10 mouse cellular contexts compared by ENCODE assay signal in genomic region chr3:34648105-34648832, GRCm38 (mm10). TPM values are rescaled to one million over a fixed set of nuclear protein-coding genes. Genes with fewer than 3 reads are reported as not detected.
A peak's percentile ranks its signal among the peaks of the same experiment; 100 is the strongest.
DNase-seq lines count a peak whose midpoint lies in the region; ATAC-seq and TF ChIP-seq lines count a peak whose summit lies in the region.
"Had no signal": no experiment of that assay in that cellular context is flagged by ENCODE, and none has a peak within 500 bp of the region (broad histone marks: within the 10 kb centered on the region; RNA-seq: fewer than 3 reads in every experiment).

No protein-coding gene starts in this region.

- H3K27me3 ChIP-seq in embryonic facial prominence, embryonic 11.5 days (ENCODE audit: control insufficient read depth, insufficient read depth, low read length) = peaks cover 45% of the 10 kb centered on the region
- H3K27me3 ChIP-seq in intestine, embryonic 14.5 days (replicated peaks; ENCODE audit: control insufficient read depth, insufficient read depth, low read length) = peaks cover 98% of the 10 kb centered on the region
- peaks cover 8% of the 10 kb centered on the region for H3K27me3 ChIP-seq in neural tube, embryonic 14.5 days (ENCODE audit: control insufficient read depth, insufficient read depth, low read length)

- WGBS in embryonic facial prominence, embryonic 11.5 days = 1% methylated on average over 19 of the region's 19 CpGs
- WGBS in intestine, embryonic 14.5 days = 3% methylated on average over 19 of the region's 19 CpGs
- 2% methylated on average over 19 of the region's 19 CpGs for WGBS in neural tube, embryonic 14.5 days

- peak overlapping the region; percentile 72; the same call in 1 of the 2 replicates for H3K27ac ChIP-seq in left cerebral cortex, adult 2 months
- peak overlapping the region; percentile 47; the same call in 1 of the 2 replicates for H3K27ac ChIP-seq in embryonic facial prominence, embryonic 11.5 days (replicated peaks; ENCODE audit: low read depth, low read length)
- H3K27ac ChIP-seq in intestine, embryonic 14.5 days (ENCODE audit: low read depth) = no peak overlapping the region
- H3K27ac ChIP-seq in neural tube, embryonic 14.5 days (ENCODE audit: low read depth, low read length) = peak overlapping the region; percentile 83
- H3K27ac ChIP-seq: limb, embryonic 15.5 days had no signal

- TF ChIP-seq CTCF in left cerebral cortex, adult 2 months (IDR thresholded peaks at IDR 0.05) = no peak

- H3K9ac ChIP-seq in embryonic facial prominence, embryonic 11.5 days (replicated peaks; ENCODE audit: low read length) = peak overlapping the region; percentile 44
- H3K9ac ChIP-seq in intestine, embryonic 14.5 days (ENCODE audit: low read length) = no peak overlapping the region
- H3K9ac ChIP-seq in neural tube, embryonic 14.5 days (replicated peaks; ENCODE audit: low read depth, low read length) = peak overlapping the region; percentile 46
- H3K9ac ChIP-seq: limb, embryonic 15.5 days had no signal

- H3K4me3 ChIP-seq in left cerebral cortex, adult 2 months = peak overlapping the region; percentile 43
- H3K4me3 ChIP-seq in embryonic facial prominence, embryonic 11.5 days (ENCODE audit: low read depth, low read length) = peak overlapping the region; percentile 30
- H3K4me3 ChIP-seq in intestine, embryonic 14.5 days (ENCODE audit: low read depth, low read length) = no peak overlapping the region
- H3K4me3 ChIP-seq in neural tube, embryonic 14.5 days (ENCODE audit: low read depth, low read length) = peak overlapping the region; percentile 44; the same call in 1 of the 2 replicates

- H3K4me2 ChIP-seq in embryonic facial prominence, embryonic 11.5 days (ENCODE audit: low read depth, low read length) = peak overlapping the region; percentile 80
- peak overlapping the region; percentile 30; the same call in 1 of the 2 replicates for H3K4me2 ChIP-seq in intestine, embryonic 14.5 days (ENCODE audit: low read length)
- peak overlapping the region; percentile 61 for H3K4me2 ChIP-seq in neural tube, embryonic 14.5 days (ENCODE audit: low read depth, low read length)

- H3K4me1 ChIP-seq in embryonic facial prominence, embryonic 11.5 days (ENCODE audit: control insufficient read depth, insufficient read depth, low read length) = peaks cover 3% of the 10 kb centered on the region
- 0 out of 2 replicates have a peak, but pooled peaks cover 7% of the 10 kb centered on the region for H3K4me1 ChIP-seq in intestine, embryonic 14.5 days (replicated peaks; ENCODE audit: control insufficient read depth, insufficient read depth, low read length)
- peaks cover 15% of the 10 kb centered on the region for H3K4me1 ChIP-seq in neural tube, embryonic 14.5 days (ENCODE audit: control insufficient read depth, insufficient read depth, low read length)

- DNase-seq in left cerebral cortex, adult 2 months (ENCODE audit: extremely low spot score in 1 of 2, low spot score in 2 of 2) = no peak
- DNase-seq in left cerebral cortex, adult 11 months (ENCODE audit: low spot score) = no peak
- DNase-seq in embryonic facial prominence, embryonic 11.5 days (ENCODE audit: low spot score) = no peak
- DNase-seq in intestine, embryonic 14.5 days (ENCODE audit: low spot score) = no peak
- DNase-seq in right cerebral cortex, postnatal 14 days = no peak
- DNase-seq in frontal cortex, postnatal 10 days (ENCODE audit: low spot score in 2 of 2) = no peak

- no peak for ATAC-seq in embryonic facial prominence, embryonic 11.5 days (replicated peaks; ENCODE audit: insufficient number of reproducible peaks, low FRiP score, low TSS enrichment, low read depth)
- ATAC-seq in intestine, embryonic 14.5 days (replicated peaks; ENCODE audit: low FRiP score, low TSS enrichment, low read depth) = no peak
- no peak for ATAC-seq in neural tube, embryonic 14.5 days (ENCODE audit: low read depth)
- ATAC-seq in megakaryocyte progenitor cell, adult 5-6 weeks (replicated peaks; ENCODE audit: poor library complexity) = no peak

- no peaks in the 10 kb centered on the region for H3K36me3 ChIP-seq in embryonic facial prominence, embryonic 11.5 days (replicated peaks; ENCODE audit: control insufficient read depth, insufficient read depth, low read depth, low read length)
- H3K36me3 ChIP-seq in intestine, embryonic 14.5 days (ENCODE audit: control insufficient read depth, insufficient read depth, low read length) = no peaks in the 10 kb centered on the region
- no peaks in the 10 kb centered on the region for H3K36me3 ChIP-seq in neural tube, embryonic 14.5 days (ENCODE audit: control insufficient read depth, insufficient read depth, low read length)
- H3K36me3 ChIP-seq: limb, embryonic 15.5 days had no signal

- intact Hi-C loops in left cerebral cortex, adult 2 months (cut with DNase I) = loop anchor here (5.0 to 10.0 kb wide), 6 partner anchors 444 to 924 kb away; no protein-coding TSS in a partner anchor

- no peaks in the 10 kb centered on the region for H3K9me3 ChIP-seq in embryonic facial prominence, embryonic 11.5 days (replicated peaks; ENCODE audit: control insufficient read depth, low read length)
- no peaks in the 10 kb centered on the region for H3K9me3 ChIP-seq in intestine, embryonic 14.5 days (ENCODE audit: control insufficient read depth, low read length)
- no peaks in the 10 kb centered on the region for H3K9me3 ChIP-seq in neural tube, embryonic 14.5 days (ENCODE audit: control insufficient read depth, low read length)
- H3K9me3 ChIP-seq: limb, embryonic 15.5 days had no signal

RNA-seq across cellular contexts. Expression of gene Sox2, which starts 1.9 kb away (rescaled TPM):
- total RNA-seq in left cerebral cortex, adult 2 months (2021) = 10 to 100 TPM; 37.8 to 38.2 TPM
- polyA plus RNA-seq in embryonic facial prominence, embryonic 11.5 days (2014; fragmentation: Nextera tagmentation; extraction: Ambion mirVana) = 13.2 and 13.7 TPM in 2 replicates
- 0.44 and 0.61 TPM in 2 replicates for polyA plus RNA-seq in intestine, embryonic 14.5 days (2014; fragmentation: Nextera tagmentation; extraction: Ambion mirVana)
- 12.2 and 18.2 TPM in 2 replicates for polyA plus RNA-seq in neural tube, embryonic 14.5 days (2014; fragmentation: Nextera tagmentation; extraction: Ambion mirVana)
- total RNA-seq in megakaryocyte progenitor cell, adult 5-6 weeks (2015) = not detected in 2 replicates
- total RNA-seq in megakaryocyte progenitor cell, adult 5-6 weeks (2017) = not detected in 2 replicates
- total RNA-seq: MEL had no signal

Comparison
In these comparisons a context has a peak if more than half of its experiments do, and no peak if none do; other contexts are left out.
1. H3K4me2 ChIP-seq: peak in every context shown above with its lines; median percentile 80 in embryonic facial prominence, embryonic 11.5 days; 61 in neural tube, embryonic 14.5 days; 30 in intestine, embryonic 14.5 days.